Mouse (Mus musculus): Measurements from ENCODE around the gene Elmo3. TPM values are rescaled to one million over a fixed set of nuclear protein-coding genes. Genes with fewer than 3 reads are reported as not detected.

Gene Elmo3
- polyA plus RNA-seq, 1 experiment from 2014 or later: 2.8 TPM

DNA sequence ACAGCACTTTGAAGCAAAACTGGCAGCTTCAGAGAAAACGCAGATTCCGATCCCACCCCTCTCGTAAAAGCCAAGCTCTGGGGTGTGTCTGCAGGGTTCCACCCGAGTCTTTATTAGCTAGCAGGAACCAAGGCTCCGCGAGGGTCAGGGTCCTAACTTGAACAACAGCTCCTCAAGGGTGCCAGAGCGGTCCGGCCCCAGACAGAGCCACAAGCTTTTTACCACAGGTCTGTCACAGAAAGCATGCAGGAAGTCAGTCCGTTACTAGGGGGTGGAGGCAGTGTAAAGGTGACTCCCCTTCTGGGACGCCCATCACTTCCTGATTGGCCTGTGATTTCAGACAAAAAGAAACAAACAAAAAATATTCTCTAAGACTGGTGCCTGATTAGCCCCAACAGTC, 40.3 kb upstream of the Elmo3 start:
- Histone ChIP-seq H3K27ac (ENCODE audit: poor library complexity, severe bottlenecking) (no peak overlapping the region), H3K9ac (peak overlapping the region; percentile 80), H3K4me3 (peak overlapping the region; percentile 87), H3K36me3 (no peaks in the 10 kb centered on the region), H3K27me3 (replicated peaks) (peaks cover 76% of the 10 kb centered on the region), H3K9me3 (replicated peaks) (peaks cover 8% of the 10 kb centered on the region; the same call in 1 of the 2 replicates), H3K4me1 (replicated peaks) (peaks cover 31% of the 10 kb centered on the region), H3K4me2 (peak overlapping the region; percentile 97)
- 12% methylated on average over 10 of the region's 10 CpGs for WGBS
- no peak for ATAC-seq (ENCODE audit: insufficient number of reproducible peaks, low FRiP score)

DNA sequence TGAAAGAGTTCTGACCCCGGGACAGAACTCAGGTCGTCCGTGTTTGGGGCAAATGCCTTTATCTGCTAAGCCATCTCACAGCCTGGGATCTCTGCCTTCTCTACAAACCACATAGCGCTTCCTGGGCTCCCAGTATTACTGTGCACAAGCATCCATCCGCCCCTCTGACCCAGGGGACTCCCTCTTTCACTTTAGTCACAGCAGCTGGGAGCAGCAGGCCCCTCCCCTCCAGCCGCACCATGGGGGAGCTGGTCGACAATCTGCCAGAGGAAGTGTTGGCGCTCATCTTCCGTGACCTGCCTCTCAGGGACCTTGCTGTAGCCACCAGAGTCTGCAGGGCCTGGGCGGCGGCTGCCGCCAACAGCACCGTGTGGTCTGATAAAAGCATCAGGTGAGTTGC, 38.6 kb upstream of the Elmo3 start:
- Histone ChIP-seq H3K4me2 (no peak overlapping the region), H3K9ac (no peak overlapping the region), H3K27ac (ENCODE audit: poor library complexity, severe bottlenecking) (no peak overlapping the region), H3K4me3 (no peak overlapping the region), H3K9me3 (replicated peaks) (peaks cover 5% of the 10 kb centered on the region; the same call in 1 of the 2 replicates), H3K36me3 (no peaks in the 10 kb centered on the region), H3K27me3 (replicated peaks) (peaks cover 76% of the 10 kb centered on the region), H3K4me1 (replicated peaks) (peaks cover 37% of the 10 kb centered on the region)
- no peak for ATAC-seq (ENCODE audit: insufficient number of reproducible peaks, low FRiP score)
- 20% methylated on average over 13 of the region's 13 CpGs for WGBS

DNA sequence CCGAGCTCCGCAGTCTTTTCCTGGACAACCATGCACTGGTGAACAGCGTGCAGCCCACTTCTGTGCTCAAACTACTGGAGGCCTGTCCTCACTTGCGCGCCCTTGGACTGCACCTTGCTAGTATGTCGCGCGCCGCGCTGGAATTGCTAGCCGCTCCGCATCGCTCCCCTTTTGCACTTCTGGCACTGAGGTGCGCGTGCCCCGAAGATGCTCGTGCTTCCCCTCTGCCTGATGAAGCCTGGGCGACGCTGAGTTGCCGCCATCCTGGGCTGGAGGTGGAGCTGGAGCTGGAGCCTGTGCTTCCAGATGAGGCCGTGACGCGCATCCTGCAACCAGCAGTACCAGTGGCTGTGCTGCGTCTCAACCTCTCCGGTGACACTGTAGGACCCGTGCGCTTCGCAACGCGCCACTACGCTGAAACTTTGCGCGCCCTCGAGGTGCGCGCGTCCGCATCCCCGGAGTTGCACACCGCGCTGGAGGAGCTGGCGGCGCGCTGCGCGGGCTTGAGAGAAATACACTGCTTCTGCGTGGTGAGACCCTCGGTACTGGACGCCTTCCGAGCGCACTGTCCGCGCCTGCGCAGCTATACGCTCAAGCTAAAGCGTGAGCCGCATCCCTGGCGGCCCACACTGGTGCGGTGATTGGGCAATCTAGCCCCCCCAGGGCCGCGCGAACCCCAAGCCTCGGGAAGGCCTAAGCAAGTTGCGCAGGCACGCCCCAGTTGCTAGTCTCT, 36.9 kb upstream of the Elmo3 start:
- peaks cover 37% of the 10 kb centered on the region for H3K4me1 ChIP-seq (replicated peaks)
- WGBS: under 1% methylated on average over 65 of the region's 65 CpGs
- no peaks in the 10 kb centered on the region for H3K36me3 ChIP-seq
- H3K4me2 ChIP-seq: peak overlapping the region; percentile 87
- H3K4me3 ChIP-seq: peak overlapping the region; percentile 53
- peak; percentile 45 for ATAC-seq (ENCODE audit: insufficient number of reproducible peaks, low FRiP score)
- peak overlapping the region; percentile 70 for H3K9ac ChIP-seq
- peaks cover 79% of the 10 kb centered on the region for H3K27me3 ChIP-seq (replicated peaks)
- no peak overlapping the region for H3K27ac ChIP-seq (ENCODE audit: poor library complexity, severe bottlenecking)
- peaks cover 5% of the 10 kb centered on the region; the same call in 1 of the 2 replicates for H3K9me3 ChIP-seq (replicated peaks)

DNA sequence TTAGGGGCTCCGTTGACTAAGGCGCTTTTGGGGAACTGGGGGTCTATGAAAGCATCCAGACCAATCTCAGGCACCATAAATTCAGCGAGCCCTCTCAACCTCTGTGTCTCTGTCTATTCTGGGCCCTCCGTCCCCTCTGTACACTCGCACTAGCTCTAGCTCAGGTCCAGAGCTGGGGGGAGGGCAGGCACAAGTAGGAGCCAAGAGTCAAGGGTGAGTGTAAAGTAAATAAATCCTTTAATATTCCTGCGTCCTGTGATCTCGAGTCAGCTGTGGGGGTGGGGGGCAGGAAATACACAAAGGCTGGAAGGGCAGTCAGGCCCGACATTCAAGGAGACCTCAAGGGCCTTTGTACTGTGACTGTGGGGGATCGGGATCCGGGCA, 36.3 kb upstream of the Elmo3 start:
- Histone ChIP-seq H3K4me2 (peak overlapping the region; percentile 87), H3K27me3 (replicated peaks) (peaks cover 85% of the 10 kb centered on the region), H3K9ac (peak overlapping the region; percentile 70), H3K4me3 (peak overlapping the region; percentile 53), H3K4me1 (replicated peaks) (peaks cover 37% of the 10 kb centered on the region), H3K36me3 (no peaks in the 10 kb centered on the region), H3K9me3 (replicated peaks) (peaks cover 5% of the 10 kb centered on the region; the same call in 1 of the 2 replicates), H3K27ac (ENCODE audit: poor library complexity, severe bottlenecking) (no peak overlapping the region)
- WGBS: 3% methylated on average over 10 of the region's 10 CpGs
- ATAC-seq (ENCODE audit: insufficient number of reproducible peaks, low FRiP score): no peak

DNA sequence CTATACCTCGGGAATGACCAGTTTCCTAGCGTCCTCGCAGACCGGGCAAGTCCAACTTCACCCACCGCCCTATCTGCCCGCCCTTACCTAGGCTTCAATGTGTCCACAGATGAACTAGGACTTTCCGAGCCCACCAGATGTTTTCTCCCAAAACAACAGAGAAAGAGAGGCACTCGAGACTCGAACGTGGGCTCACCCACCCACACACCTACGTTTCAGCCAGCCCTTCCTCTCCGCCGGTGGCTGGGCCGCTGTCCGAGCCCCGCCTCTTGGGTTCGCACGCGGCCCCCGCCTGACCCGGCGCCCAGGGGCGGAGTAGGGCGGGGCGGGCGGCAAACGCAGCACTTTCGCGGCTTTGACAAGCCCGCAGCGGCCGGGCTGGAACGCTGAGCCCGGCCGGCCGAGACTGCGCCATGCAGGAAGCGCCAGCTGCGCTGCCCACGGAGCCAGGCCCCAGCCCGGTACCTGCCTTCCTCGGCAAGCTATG, 35.9 kb upstream of the Elmo3 start, which contains the start of gene Hsf4:
TSS of gene Hsf4 (plus strand) at position 341 of the 487 bp plus-strand sequence.
- H3K4me2 ChIP-seq: peak within 1 kb of the TSS; percentile 87
- under 1% methylated on average over 41 of the region's 42 CpGs for WGBS

DNA sequence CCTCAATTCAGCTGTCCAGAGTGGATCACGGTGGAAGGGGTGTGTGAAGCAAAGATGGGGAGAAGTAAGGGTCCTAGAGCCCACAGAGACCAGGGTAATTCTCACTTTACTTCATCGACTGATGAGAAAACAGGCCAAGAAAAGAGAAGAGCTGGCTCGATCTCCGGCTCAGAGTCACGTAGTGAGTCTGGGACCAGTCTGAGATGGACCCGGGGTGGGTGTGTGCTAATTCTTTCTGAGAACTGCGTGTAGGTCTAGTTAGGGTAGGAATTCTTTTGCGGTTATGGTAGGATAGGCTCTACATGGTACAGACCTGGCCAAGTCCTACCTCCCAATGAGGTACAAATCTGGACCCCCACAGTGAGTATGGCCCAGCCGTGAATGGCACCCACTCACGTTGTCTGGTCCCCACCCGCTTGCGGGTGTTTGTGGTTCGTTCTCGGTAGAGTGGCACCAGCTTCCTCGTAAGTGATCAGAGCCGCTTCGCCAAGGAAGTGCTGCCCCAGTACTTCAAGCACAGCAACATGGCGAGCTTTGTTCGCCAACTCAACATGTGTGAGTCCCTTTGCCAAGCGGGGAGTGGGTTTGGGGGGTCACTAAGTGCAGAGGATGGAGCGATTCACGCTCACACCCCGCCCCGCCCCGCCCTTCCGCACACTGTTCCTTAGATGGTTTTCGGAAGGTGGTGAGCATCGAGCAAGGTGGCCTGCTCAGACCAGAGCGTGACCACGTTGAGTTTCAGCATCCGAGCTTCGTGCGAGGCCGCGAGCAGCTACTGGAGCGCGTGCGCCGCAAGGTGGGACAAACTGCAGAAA, 35.1 kb upstream of the Elmo3 start:
- Histone ChIP-seq H3K4me2 (peak overlapping the region; percentile 87), H3K9ac (peak overlapping the region; percentile 70), H3K27me3 (replicated peaks) (peaks cover 97% of the 10 kb centered on the region), H3K4me1 (replicated peaks) (peaks cover 33% of the 10 kb centered on the region), H3K27ac (ENCODE audit: poor library complexity, severe bottlenecking) (no peak overlapping the region), H3K9me3 (replicated peaks) (peaks cover 5% of the 10 kb centered on the region; the same call in 1 of the 2 replicates), H3K4me3 (peak overlapping the region; percentile 53), H3K36me3 (no peaks in the 10 kb centered on the region)
- WGBS: 4% methylated on average over 39 of the region's 39 CpGs
- ATAC-seq (ENCODE audit: insufficient number of reproducible peaks, low FRiP score): no peak

More for the DNA sequence above, 35.9 kb upstream of the Elmo3 start, which contains the start of gene Hsf4:
- peak within 1 kb of the TSS; percentile 70 for H3K9ac ChIP-seq
- H3K4me3 ChIP-seq: peak within 1 kb of the TSS; percentile 53
- H3K27me3 ChIP-seq (replicated peaks): peaks cover 89% of the 10 kb centered on the region
- peaks cover 5% of the 10 kb centered on the region; the same call in 1 of the 2 replicates for H3K9me3 ChIP-seq (replicated peaks)
- ATAC-seq (ENCODE audit: insufficient number of reproducible peaks, low FRiP score): no peak
- no peak within 1 kb of the TSS for H3K27ac ChIP-seq (ENCODE audit: poor library complexity, severe bottlenecking)
- H3K36me3 ChIP-seq: no peaks in the 10 kb centered on the region
- peaks cover 37% of the 10 kb centered on the region for H3K4me1 ChIP-seq (replicated peaks)

DNA sequence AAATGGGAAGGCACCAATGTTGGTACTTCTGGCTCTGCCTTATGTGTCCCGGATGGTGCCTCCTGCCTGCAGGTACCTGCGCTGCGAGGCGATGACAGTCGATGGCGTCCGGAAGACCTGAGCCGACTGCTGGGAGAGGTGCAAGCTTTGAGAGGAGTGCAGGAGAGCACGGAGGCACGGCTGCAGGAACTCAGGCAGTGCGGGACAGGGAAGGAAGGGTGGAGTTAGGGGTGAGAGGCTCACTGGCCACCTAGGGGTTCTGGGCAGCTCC, 34.5 kb upstream of the Elmo3 start:
- Histone ChIP-seq H3K36me3 (no peaks in the 10 kb centered on the region), H3K27ac (ENCODE audit: poor library complexity, severe bottlenecking) (no peak overlapping the region), H3K9me3 (replicated peaks) (peaks cover 5% of the 10 kb centered on the region; the same call in 1 of the 2 replicates), H3K4me2 (peak overlapping the region; percentile 87; the same call in 1 of the 2 replicates), H3K27me3 (replicated peaks) (peaks cover 98% of the 10 kb centered on the region), H3K4me3 (0 out of 2 replicates have a peak overlapping the region, but pooled peaks have one; percentile 0), H3K9ac (no peak overlapping the region), H3K4me1 (replicated peaks) (peaks cover 38% of the 10 kb centered on the region)
- WGBS: 4% methylated on average over 11 of the region's 11 CpGs
- no peak for ATAC-seq (ENCODE audit: insufficient number of reproducible peaks, low FRiP score)

DNA sequence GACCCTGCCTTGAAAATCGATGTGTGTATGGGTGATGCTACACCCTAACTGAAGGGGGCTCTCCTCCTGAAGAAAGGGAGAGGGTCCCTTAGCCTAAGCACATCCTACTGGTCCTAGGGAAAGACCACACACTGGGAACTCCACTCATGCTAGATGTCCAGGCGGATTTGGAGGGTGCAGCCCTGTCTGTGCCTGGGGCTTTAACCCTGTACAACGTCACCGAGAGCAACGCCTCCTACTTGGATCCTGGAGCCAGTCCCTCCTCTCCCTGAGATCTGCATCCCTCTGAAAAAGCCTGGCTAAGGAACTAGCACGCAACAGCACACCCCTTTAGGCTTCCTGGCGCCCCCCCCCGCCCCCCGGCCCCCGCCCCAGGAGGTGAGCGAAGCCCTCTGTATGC, 30.0 kb upstream of the Elmo3 start:
- H3K9me3 ChIP-seq (replicated peaks): no peaks in the 10 kb centered on the region
- no peak for ATAC-seq (ENCODE audit: insufficient number of reproducible peaks, low FRiP score)
- H3K4me1 ChIP-seq (replicated peaks): peaks cover 35% of the 10 kb centered on the region
- H3K27me3 ChIP-seq (replicated peaks): peaks cover 97% of the 10 kb centered on the region
- peak overlapping the region; percentile 48 for H3K4me3 ChIP-seq
- peak overlapping the region; percentile 80 for H3K4me2 ChIP-seq
- no peak overlapping the region for H3K27ac ChIP-seq (ENCODE audit: poor library complexity, severe bottlenecking)
- no peaks in the 10 kb centered on the region for H3K36me3 ChIP-seq
- peak overlapping the region; percentile 49; the same call in 1 of the 2 replicates for H3K9ac ChIP-seq
- 6% methylated on average over 11 of the region's 11 CpGs for WGBS

DNA sequence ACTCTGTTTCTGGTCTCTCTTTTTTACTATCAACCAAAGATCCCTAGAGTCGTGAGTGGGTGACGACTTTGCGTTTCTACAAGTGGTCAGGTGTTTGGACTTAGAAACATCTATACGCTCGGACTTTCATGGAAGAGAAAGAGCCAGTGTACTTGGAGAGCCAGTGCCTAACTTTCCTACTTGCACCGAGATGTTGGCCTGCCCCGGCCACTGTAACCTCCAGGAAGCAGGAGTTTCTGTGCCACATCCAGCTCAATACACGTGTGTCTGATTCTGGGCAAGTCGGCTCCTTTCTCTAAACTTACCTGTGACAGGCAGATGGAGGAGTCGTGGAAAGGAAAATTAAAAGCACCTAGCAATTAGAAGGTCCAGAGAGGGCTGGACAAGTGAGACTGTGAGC, 29.6 kb upstream of the Elmo3 start, which contains the start of gene Nol3:
TSS of gene Nol3 (plus strand) at position 301 of the 400 bp plus-strand sequence.
- H3K4me1 ChIP-seq (replicated peaks): peaks cover 30% of the 10 kb centered on the region
- peak within 1 kb of the TSS; percentile 80 for H3K4me2 ChIP-seq
- WGBS: 11% methylated on average over 10 of the region's 10 CpGs
- peak within 1 kb of the TSS; percentile 48 for H3K4me3 ChIP-seq
- H3K27me3 ChIP-seq (replicated peaks): peaks cover 97% of the 10 kb centered on the region
- peak within 1 kb of the TSS; percentile 49 for H3K9ac ChIP-seq
- no peak within 1 kb of the TSS for H3K27ac ChIP-seq (ENCODE audit: poor library complexity, severe bottlenecking)
- no peaks in the 10 kb centered on the region for H3K9me3 ChIP-seq (replicated peaks)
- no peak for ATAC-seq (ENCODE audit: insufficient number of reproducible peaks, low FRiP score)
- no peaks in the 10 kb centered on the region for H3K36me3 ChIP-seq

DNA sequence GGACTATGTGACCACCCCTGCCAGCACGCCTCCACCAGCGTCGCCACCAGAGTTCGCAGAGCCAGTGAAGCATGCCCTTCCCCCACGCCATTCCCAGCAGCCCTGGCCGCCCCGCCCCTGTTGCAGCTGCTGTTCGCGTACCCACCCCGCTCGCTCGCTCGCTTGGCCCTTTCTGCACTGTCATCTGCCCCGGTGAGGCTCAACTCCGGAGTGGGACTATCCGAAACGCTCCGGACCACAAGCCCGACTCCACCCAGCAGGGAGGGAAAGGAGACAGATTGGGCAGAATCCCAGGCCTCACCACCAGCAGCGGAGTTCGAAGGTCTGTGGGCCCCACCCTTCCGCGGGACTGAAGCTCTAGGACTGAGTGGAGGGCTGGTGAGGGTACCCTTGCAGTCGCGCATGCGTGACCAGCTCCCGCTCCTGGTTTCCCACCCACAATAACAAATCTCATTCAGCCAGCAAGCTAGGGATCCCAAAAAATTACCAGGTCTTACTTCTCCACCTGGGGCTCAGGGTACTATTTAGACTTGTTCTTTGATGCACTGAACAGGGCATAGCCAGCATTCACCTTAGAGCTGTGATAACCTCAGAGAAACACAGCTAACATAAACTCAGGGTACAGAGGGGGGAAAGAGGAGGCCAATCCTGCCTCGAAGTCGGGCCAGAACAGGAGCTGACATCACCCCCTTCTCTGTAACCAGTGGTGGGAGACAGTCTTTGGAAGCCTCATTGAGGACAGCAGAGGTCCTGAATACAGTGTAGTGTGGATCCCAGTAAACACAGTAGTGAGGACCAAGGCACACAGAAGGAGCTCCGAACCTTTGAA, 28.9 kb upstream of the Elmo3 start:
- peak; percentile 52 for ATAC-seq (ENCODE audit: insufficient number of reproducible peaks, low FRiP score)
- WGBS: 2% methylated on average over 30 of the region's 30 CpGs
- peak overlapping the region; percentile 48 for H3K4me3 ChIP-seq
- H3K4me1 ChIP-seq (replicated peaks): peaks cover 29% of the 10 kb centered on the region
- H3K9ac ChIP-seq: peak overlapping the region; percentile 49
- peaks cover 2% of the 10 kb centered on the region; the same call in 1 of the 2 replicates for H3K36me3 ChIP-seq
- H3K9me3 ChIP-seq (replicated peaks): no peaks in the 10 kb centered on the region
- H3K4me2 ChIP-seq: peak overlapping the region; percentile 80
- peaks cover 94% of the 10 kb centered on the region for H3K27me3 ChIP-seq (replicated peaks)
- H3K27ac ChIP-seq (ENCODE audit: poor library complexity, severe bottlenecking): no peak overlapping the region

Data from heart, embryonic 12.5 days (tissue).